Mouse (Mus musculus): ENCODE results near the gene Rptor. TPM values are rescaled to one million over a fixed set of nuclear protein-coding genes. Genes with fewer than 3 reads are reported as not detected.

The Rptor gene
- polyA plus RNA-seq, 2 experiments = 3.7 to 5.8 TPM

GRCm38 (mm10) chr11:119833311-119833710 lies 230.6 kb downstream of the Rptor start:
- peaks cover 0 to 2% of the 10 kb centered on the region in 2 experiments; a peak in 2 of 4 replicates for H3K4me1 ChIP-seq (replicated peaks; ENCODE audit: control insufficient read depth in 2 of 2, insufficient read depth in 2 of 2, low read length in 1 of 2)
- no peak for ATAC-seq (ENCODE audit: insufficient read depth)
- no peak overlapping the region for H3K4me3 ChIP-seq (ENCODE audit: insufficient read depth in 1 of 2, low read depth in 2 of 2, low read length in 2 of 2)
- no peaks in the 10 kb centered on the region for H3K9me3 ChIP-seq (ENCODE audit: control insufficient read depth, low read length)
- DNase-seq (ENCODE audit: low read depth in 3 of 3, low spot score in 3 of 3) = no peak
- no peaks in the 10 kb centered on the region for H3K27me3 ChIP-seq (ENCODE audit: control insufficient read depth, insufficient read depth, low read length)
- TF ChIP-seq CTCF (IDR thresholded peaks at IDR 0.05; ENCODE audit: low read depth) = no peak
- no peak for TF ChIP-seq EP300 (IDR thresholded peaks at IDR 0.05; ENCODE audit: low read depth)
- no peak overlapping the region for H3K4me2 ChIP-seq (ENCODE audit: low read depth)
- no peak overlapping the region for H3K9ac ChIP-seq (replicated peaks)
- H3K27ac ChIP-seq = no peak overlapping the region
- no peaks in the 10 kb centered on the region; the same call in 1 of the 2 replicates for H3K36me3 ChIP-seq (replicated peaks; ENCODE audit: control insufficient read depth, insufficient read depth, low read depth)

DNA sequence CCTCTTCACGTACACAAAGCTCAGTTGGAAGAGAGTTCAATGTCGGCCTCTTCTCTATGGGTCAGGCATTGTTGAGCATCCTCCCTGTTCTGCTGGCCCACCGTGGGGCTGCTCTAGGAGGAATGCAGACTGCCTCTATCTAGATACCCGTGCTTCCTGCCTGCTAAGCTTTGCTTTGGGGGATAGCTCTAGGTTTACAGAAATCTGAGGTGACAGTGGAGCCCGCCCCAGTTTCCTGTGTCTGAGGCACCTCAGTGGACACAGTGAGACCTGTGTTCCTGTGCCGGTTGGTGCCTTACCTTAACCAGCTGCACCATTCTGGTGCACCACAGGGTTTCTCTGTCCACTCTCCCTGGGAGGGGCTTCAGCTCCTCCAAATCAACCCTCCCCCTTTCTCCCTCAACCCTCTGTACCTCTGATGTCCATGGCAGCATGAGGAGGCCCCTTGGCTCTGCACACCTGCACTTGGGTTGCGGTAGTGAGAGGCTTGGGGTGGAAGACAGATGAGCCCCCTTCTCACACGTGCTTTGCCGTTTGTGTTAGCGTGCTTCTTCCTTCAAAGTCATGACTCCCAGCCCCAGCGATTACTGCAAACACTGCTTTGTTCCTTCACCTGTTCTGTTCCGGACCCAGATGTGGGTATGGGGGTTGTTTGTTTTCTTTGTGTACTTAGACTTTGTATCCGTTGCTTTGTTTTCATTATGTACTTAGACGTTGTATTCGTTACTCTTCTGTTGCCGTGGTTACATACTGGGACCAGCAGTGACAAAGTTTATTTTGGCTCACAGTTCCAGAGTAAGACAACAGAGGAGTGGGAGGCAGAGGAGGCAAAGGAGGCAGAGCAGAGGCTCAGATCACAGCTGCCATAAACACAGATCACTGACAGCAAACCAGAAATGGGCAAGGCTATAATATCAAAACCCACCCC lies 231.4 kb downstream of the Rptor start:
- ATAC-seq (ENCODE audit: insufficient read depth) (0 out of 2 replicates have a peak, but pooled peaks have one; percentile 26), DNase-seq (ENCODE audit: low read depth in 3 of 3, low spot score in 3 of 3) (no peak)
- no peak overlapping the region for H3K4me2 ChIP-seq (ENCODE audit: low read depth)
- 74% methylated on average over 16 of the region's 16 CpGs for WGBS (ENCODE audit: insufficient replicate concordance)
- no peaks in the 10 kb centered on the region for H3K9me3 ChIP-seq (ENCODE audit: control insufficient read depth, low read length)
- H3K4me3 ChIP-seq (ENCODE audit: insufficient read depth in 1 of 2, low read depth in 2 of 2, low read length in 2 of 2) = no peak overlapping the region
- H3K27me3 ChIP-seq (ENCODE audit: control insufficient read depth, insufficient read depth, low read length) = no peaks in the 10 kb centered on the region
- H3K4me1 ChIP-seq (replicated peaks; ENCODE audit: control insufficient read depth in 2 of 2, insufficient read depth in 2 of 2, low read length in 1 of 2) = peaks cover 0 to 2% of the 10 kb centered on the region in 2 experiments; a peak in 2 of 4 replicates
- TF ChIP-seq CTCF (IDR thresholded peaks at IDR 0.05; ENCODE audit: low read depth) (no peak), EP300 (IDR thresholded peaks at IDR 0.05; ENCODE audit: low read depth) (no peak)
- no peak overlapping the region for H3K27ac ChIP-seq
- no peak overlapping the region for H3K9ac ChIP-seq (replicated peaks)
- H3K36me3 ChIP-seq (replicated peaks; ENCODE audit: control insufficient read depth, insufficient read depth, low read depth) = no peaks in the 10 kb centered on the region; the same call in 1 of the 2 replicates

DNA sequence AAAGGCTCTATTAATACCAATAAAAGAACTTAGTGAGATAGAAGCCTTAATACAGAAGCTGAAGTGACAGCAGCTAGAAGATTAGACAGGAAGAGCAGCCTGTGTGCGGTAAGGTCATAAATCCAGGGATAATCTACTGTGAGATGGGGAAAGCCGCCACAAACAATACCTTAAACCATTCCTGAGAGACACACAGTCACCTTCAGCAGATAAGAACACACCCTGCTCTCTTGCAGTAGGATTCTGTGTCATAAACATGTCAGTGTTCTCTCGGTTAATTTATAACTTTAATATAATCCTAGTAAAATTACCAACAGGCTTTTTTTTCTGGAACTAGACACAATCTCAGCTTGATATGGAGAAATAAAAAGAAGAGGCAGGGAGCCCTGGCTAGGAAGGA lies 233.6 kb downstream of the Rptor start:
- DNase-seq (ENCODE audit: low read depth in 3 of 3, low spot score in 3 of 3) (no peak), ATAC-seq (ENCODE audit: insufficient read depth) (no peak)
- Histone ChIP-seq H3K4me1 (replicated peaks; ENCODE audit: control insufficient read depth in 2 of 2, insufficient read depth in 2 of 2, low read length in 1 of 2) (no peaks in the 10 kb centered on the region; a peak in 2 of 4 replicates), H3K4me2 (ENCODE audit: low read depth) (no peak overlapping the region), H3K9ac (replicated peaks) (no peak overlapping the region), H3K27me3 (ENCODE audit: control insufficient read depth, insufficient read depth, low read length) (no peaks in the 10 kb centered on the region), H3K36me3 (replicated peaks; ENCODE audit: control insufficient read depth, insufficient read depth, low read depth) (no peaks in the 10 kb centered on the region), H3K9me3 (ENCODE audit: control insufficient read depth, low read length) (no peaks in the 10 kb centered on the region), H3K27ac (no peak overlapping the region), H3K4me3 (ENCODE audit: insufficient read depth in 1 of 2, low read depth in 2 of 2, low read length in 2 of 2) (no peak overlapping the region)
- WGBS (ENCODE audit: insufficient replicate concordance) = 70% methylated on average over 3 of the region's 3 CpGs
- TF ChIP-seq EP300 (IDR thresholded peaks at IDR 0.05; ENCODE audit: low read depth) = no peak
- TF ChIP-seq CTCF (IDR thresholded peaks at IDR 0.05; ENCODE audit: low read depth) = no peak

DNA sequence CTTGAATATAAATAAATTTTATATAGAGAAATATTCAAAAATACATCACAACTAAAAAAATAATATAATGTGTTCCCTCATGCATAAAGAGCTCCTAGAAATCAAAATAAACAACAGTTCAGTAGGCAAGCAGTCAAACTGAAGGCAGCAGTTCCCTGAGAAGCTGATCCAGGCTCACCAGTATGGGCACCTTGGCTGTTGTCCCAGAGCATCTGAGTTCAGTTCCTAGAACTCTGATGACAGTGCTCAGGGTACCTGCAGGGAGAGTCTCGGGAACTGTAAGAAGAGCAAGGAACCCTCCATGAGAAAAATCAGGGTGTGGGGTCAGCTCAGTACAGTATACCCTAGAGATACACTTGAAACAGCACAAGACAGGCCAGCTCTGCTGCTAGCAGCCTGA lies 235.1 kb downstream of the Rptor start:
- Histone ChIP-seq H3K27me3 (ENCODE audit: control insufficient read depth, insufficient read depth, low read length) (no peaks in the 10 kb centered on the region), H3K36me3 (replicated peaks; ENCODE audit: control insufficient read depth, insufficient read depth, low read depth) (no peaks in the 10 kb centered on the region), H3K4me1 (replicated peaks; ENCODE audit: control insufficient read depth in 2 of 2, insufficient read depth in 2 of 2, low read length in 1 of 2) (no peaks in the 10 kb centered on the region; a peak in 1 of 4 replicates), H3K4me2 (ENCODE audit: low read depth) (no peak overlapping the region), H3K4me3 (ENCODE audit: insufficient read depth in 1 of 2, low read depth in 2 of 2, low read length in 2 of 2) (no peak overlapping the region), H3K9ac (replicated peaks) (no peak overlapping the region), H3K9me3 (ENCODE audit: control insufficient read depth, low read length) (no peaks in the 10 kb centered on the region), H3K27ac (no peak overlapping the region)
- no peak for TF ChIP-seq EP300 (IDR thresholded peaks at IDR 0.05; ENCODE audit: low read depth)
- TF ChIP-seq CTCF (IDR thresholded peaks at IDR 0.05; ENCODE audit: low read depth) = no peak
- 52% methylated on average over 1 of the region's 1 CpGs for WGBS (ENCODE audit: insufficient replicate concordance)
- ATAC-seq (ENCODE audit: insufficient read depth) (no peak), DNase-seq (ENCODE audit: low read depth in 3 of 3, low spot score in 3 of 3) (no peak)
